Mouse (Mus musculus) forebrain, embryonic 12.5 days (tissue): Measurements from ENCODE around the gene Smco2. TPM values are rescaled to one million over a fixed set of nuclear protein-coding genes. Genes with fewer than 3 reads are reported as not detected.

ENCODE experiments used
- ATAC-seq: fragments of 200-750 bp; cut with Nextera tagmentation; 2 replicates; pipeline ENCODE4 v1.8.0; 2017; ENCODE audit warnings: moderate TSS enrichment; ENCODE audit not compliant: low FRiP score
- H3K27ac ChIP-seq: fragments of 300-500 bp; sonication (generic); 2 replicates; pipeline ENCODE4 v1.5.1; 2016; ENCODE audit warnings: mild to moderate bottlenecking
- H3K27me3 ChIP-seq: fragments of 300-500 bp; sonication (generic); 2 replicates; pipeline ENCODE4 v1.6.1; 2016; ENCODE audit warnings: mild to moderate bottlenecking
- H3K36me3 ChIP-seq: fragments of 300-500 bp; sonication (generic); replicated peaks from 2 replicates; pipeline ENCODE4 v1.6.1; 2016; ENCODE audit warnings: mild to moderate bottlenecking
- H3K4me1 ChIP-seq: fragments of 300-500 bp; sonication (generic); 2 replicates; pipeline ENCODE4 v1.6.1; 2016
- H3K4me2 ChIP-seq: fragments of 300-500 bp; sonication (generic); 2 replicates; pipeline ENCODE4 v1.6.1; 2016; ENCODE audit warnings: mild to moderate bottlenecking, moderate library complexity
- H3K4me3 ChIP-seq: fragments of 300-500 bp; sonication (generic); replicated peaks from 2 replicates; pipeline ENCODE4 v1.5.1; 2016; ENCODE audit warnings: mild to moderate bottlenecking
- H3K9ac ChIP-seq: fragments of 300-500 bp; sonication (generic); 2 replicates; pipeline ENCODE4 v1.6.1; 2016; ENCODE audit warnings: mild to moderate bottlenecking
- H3K9me3 ChIP-seq: fragments of 300-500 bp; sonication (generic); 2 replicates; pipeline ENCODE4 v1.6.1; 2016
- WGBS: fragments of 180-500 bp; shearing (Covaris S2); methylation state at CpG from one replicate; pipeline ENCODE4 v1.1.7; 2016; 5-methylcytosine and 5-hydroxymethylcytosine counted together
- polyA plus RNA-seq: library from polyadenylated mRNA; unstranded; fragments of >200 nt; fragmentation: Nextera tagmentation; extraction: Ambion mirVana; gene quantifications from 2 replicates; pipeline ENCODE4 v1.2.1, GENCODE M21; 2016

The Smco2 gene
- polyA plus RNA-seq, 1 experiment from 2014 or later = not detected

DNA sequence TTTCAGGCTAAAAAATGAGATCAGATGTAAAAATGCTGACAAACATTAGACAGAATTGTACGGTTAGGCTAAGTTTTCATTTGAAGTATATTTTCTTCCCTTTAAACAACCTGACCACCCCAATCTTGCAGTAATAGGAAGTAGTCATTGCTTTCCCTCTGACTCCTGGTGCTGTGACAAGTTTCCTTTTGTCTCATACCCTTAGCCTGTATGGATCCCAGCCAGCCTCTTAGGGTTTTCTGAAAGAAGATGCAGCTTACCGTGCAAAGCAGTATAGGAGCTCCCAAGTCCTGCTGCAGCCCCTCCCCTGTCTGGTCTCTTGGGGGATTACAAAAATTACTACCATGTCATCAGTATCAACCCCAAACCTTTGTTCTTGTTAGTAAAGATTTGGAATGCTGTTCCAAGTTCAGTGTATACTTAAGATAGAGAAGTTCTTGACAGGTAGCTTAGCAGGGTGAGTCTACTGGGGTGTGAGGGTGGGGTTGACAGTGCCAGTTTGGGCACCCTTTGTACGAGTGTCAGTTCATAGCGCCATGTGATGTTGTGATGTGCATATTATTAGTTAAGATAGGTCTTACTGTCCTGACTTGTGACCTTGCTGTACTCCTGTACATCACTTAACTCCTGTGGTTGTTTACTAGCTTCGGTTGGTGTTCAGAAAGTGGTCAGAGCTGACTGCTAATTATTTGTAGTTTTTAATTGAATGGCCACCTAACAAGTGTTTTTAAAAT, 57.3 kb downstream of the Smco2 start:
- Histone ChIP-seq H3K9ac (no peak overlapping the region), H3K9me3 (no peaks in the 10 kb centered on the region), H3K36me3 (no peaks in the 10 kb centered on the region), H3K27me3 (no peaks in the 10 kb centered on the region), H3K4me3 (no peak overlapping the region), H3K4me2 (no peak overlapping the region), H3K27ac (no peak overlapping the region), H3K4me1 (no peaks in the 10 kb centered on the region)
- no peak for ATAC-seq
- 80% methylated on average over 5 of the region's 5 CpGs for WGBS

DNA sequence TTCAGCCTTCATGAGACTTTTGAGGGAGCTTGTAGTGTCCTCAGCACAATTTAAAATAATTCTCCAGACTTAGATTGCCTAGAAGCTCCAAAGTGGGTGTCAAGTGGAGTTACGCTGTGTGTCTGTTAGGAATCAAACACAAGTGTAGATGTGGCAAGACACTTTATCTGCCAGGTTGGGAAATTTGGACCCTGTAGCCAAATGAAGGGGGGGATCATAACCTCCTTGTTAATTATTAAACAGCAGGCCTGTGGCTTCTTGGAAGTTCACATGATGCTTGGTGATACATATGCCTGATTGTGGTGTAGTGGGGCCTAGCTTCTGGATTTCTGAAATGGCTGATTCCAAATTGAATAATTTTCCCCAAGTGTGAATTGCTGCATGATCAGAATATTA, 57.9 kb downstream of the Smco2 start:
- Histone ChIP-seq H3K27me3 (no peaks in the 10 kb centered on the region), H3K4me2 (no peak overlapping the region), H3K9ac (no peak overlapping the region), H3K9me3 (no peaks in the 10 kb centered on the region), H3K4me3 (no peak overlapping the region), H3K36me3 (no peaks in the 10 kb centered on the region), H3K27ac (no peak overlapping the region), H3K4me1 (peaks cover under 1% of the 10 kb centered on the region; the same call in 1 of the 2 replicates)
- ATAC-seq = no peak
- WGBS = 100% methylated on average over 1 of the region's 1 CpGs

DNA sequence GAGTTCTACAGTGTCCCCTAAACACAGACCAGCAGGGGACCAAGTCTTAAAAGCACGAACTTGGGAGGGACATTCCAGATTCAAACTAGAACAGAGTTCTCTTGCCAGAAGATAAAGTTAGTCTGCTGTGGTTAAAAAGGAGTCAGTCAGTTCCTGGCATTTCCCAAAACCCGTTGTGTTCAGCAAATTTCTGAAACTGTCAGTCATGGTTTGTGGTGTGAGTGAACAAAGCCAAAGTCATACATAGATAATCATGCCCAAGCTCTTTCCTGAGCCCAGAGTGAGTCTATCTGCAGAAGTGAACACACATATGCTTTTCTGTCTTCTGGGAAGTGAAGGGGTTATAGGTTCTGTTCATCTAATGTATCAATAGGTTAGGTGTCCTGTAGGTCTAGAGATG, 58.9 kb downstream of the Smco2 start:
- no peak for ATAC-seq
- H3K4me1 ChIP-seq = peaks cover 8% of the 10 kb centered on the region
- no peak overlapping the region for H3K9ac ChIP-seq
- no peaks in the 10 kb centered on the region for H3K36me3 ChIP-seq
- H3K9me3 ChIP-seq = no peaks in the 10 kb centered on the region
- no peak overlapping the region for H3K4me3 ChIP-seq
- H3K4me2 ChIP-seq = no peak overlapping the region
- H3K27me3 ChIP-seq = no peaks in the 10 kb centered on the region
- WGBS = 74% methylated on average over 2 of the region's 2 CpGs
- H3K27ac ChIP-seq = no peak overlapping the region

DNA sequence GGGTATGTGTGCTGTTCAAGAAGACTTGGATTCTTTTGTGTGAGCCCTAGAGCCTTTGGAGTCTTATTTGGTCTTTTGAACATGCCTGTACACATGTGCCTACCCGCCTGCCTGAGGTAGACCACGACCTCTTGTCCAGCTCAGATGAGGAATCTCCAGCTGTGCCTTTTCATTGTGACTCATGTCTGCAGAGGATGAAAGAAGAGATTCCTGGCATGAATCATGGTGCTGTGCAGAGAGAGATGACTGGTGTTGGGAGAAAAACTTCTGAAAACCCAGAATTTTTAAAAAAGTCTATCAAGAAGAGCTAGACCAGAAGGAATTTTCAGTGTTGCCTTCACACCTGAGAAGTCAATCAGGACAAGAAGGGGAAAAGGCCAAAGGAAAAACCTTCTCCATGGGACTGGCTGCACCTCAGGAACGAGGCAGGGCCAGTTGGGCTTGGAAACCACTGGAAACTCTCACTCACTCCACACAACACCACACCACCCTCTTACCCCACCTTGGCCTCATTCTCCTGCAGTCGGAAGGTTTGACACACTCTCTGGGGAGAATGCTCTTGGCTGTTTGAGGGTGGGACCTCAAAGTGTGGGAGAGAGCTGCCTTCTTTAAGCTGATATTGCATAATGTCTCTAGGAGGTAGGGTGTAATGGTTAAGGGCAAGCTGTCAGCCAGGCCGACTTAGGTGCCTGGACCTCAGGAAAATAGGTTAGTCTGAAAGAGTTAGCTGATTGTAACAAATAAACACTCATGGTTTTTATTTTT, 60.0 kb downstream of the Smco2 start:
- H3K4me1 ChIP-seq = peaks cover 8% of the 10 kb centered on the region
- no peak for ATAC-seq
- no peak overlapping the region for H3K27ac ChIP-seq
- no peak overlapping the region for H3K4me3 ChIP-seq
- H3K27me3 ChIP-seq = no peaks in the 10 kb centered on the region
- H3K9me3 ChIP-seq = no peaks in the 10 kb centered on the region
- H3K4me2 ChIP-seq = no peak overlapping the region
- no peak overlapping the region for H3K9ac ChIP-seq
- 85% methylated on average over 5 of the region's 5 CpGs for WGBS
- no peaks in the 10 kb centered on the region for H3K36me3 ChIP-seq

DNA sequence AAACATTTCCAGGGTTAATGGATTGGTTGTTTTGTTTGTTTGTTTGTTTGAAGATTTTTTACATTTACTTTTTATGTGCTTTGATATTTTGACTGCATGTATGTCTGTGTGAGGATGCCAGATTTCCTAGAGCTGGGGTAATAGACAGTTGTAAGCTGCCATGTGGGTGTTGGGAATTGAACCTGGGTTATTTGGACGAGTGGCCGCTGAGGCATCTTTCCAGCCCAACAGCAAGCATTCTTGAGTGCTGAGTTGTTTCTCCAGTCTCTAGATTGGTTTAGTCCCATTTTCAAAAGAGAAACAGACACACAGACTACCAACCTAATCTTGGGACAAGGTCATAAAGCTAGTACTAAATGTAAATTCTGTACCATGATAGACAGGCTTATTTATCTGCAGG, 60.9 kb downstream of the Smco2 start:
- Histone ChIP-seq H3K4me1 (peaks cover 10% of the 10 kb centered on the region), H3K9ac (no peak overlapping the region), H3K27ac (no peak overlapping the region), H3K36me3 (no peaks in the 10 kb centered on the region), H3K9me3 (no peaks in the 10 kb centered on the region), H3K4me3 (no peak overlapping the region), H3K27me3 (no peaks in the 10 kb centered on the region), H3K4me2 (no peak overlapping the region)
- 89% methylated on average over 2 of the region's 2 CpGs for WGBS
- no peak for ATAC-seq

DNA sequence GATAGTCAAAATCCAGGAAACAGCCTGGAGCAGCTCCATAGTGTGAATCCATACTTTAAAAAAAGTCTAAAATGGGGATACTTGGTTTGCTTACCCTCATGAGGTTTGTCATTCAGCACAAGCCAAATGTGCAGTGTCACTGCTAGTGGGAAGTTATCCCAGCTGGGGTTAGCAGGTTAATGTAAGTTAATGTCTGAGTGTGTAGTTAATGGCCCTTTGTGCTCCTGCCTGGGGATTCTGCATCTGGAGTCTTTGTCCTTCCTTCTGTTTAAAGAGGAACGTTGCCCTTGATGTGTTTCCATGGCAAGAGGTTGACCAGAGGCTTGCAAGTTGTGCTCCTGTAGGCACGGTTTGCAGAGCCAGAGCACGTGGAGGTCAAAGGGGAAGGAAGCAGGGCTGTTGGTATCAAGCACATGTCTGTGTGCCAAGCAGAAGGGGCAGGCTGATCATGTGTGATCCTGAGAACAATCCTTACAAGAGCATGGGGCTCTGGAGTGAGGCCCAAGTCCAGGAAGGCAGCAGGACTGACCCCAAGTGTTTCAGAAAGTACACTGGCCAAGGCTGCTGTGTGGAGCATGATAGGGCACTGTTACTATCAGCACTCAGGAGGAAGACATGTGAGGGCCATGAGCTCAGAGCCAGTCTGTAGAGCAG, 63.1 kb downstream of the Smco2 start:
- ATAC-seq = no peak
- 31% methylated on average over 3 of the region's 3 CpGs for WGBS
- no peaks in the 10 kb centered on the region for H3K36me3 ChIP-seq

DNA sequence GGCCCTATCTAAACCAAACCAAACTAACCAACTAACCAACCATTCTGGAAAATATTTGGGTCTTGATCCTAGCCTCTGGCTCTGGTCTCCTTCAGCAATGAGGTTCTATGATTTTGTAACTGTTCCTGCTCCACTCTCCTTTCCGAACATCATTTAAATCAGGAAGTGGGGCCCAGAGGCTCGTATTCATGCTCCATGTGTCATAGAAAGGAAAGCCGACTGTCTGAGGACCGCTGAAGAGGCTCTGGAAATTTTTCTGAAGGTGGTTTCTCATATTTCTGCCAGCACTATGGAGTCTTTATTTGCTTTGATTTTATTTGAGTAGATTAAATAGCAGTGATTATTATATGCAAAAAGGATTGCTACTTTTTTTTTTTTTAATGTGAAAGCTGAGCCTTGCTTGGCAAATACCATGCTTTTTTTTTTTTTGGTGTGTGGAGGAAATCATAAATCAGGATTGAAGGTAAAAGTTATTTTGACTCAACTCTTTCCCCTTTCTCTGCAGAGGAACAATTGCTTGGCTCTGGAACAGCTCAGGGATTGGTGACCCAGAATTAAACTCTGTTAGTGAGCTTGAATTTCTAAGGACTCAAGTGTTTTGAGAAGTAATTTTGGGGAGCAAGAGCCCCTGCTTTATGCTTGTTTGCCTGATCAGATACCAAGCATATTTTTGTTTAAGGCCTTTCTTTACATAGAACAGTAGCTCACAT, 63.7 kb downstream of the Smco2 start:
- H3K4me3 ChIP-seq = no peak overlapping the region
- H3K9ac ChIP-seq = no peak overlapping the region
- ATAC-seq = no peak
- H3K27me3 ChIP-seq = no peaks in the 10 kb centered on the region
- no peak overlapping the region for H3K4me2 ChIP-seq
- peaks cover 12% of the 10 kb centered on the region for H3K4me1 ChIP-seq
- WGBS = 69% methylated on average over 4 of the region's 4 CpGs
- no peaks in the 10 kb centered on the region for H3K9me3 ChIP-seq
- H3K27ac ChIP-seq = no peak overlapping the region
- no peaks in the 10 kb centered on the region for H3K36me3 ChIP-seq

More for the DNA sequence above, 63.1 kb downstream of the Smco2 start:
- Histone ChIP-seq H3K4me3 (no peak overlapping the region), H3K4me2 (no peak overlapping the region), H3K9ac (no peak overlapping the region), H3K27me3 (no peaks in the 10 kb centered on the region), H3K9me3 (no peaks in the 10 kb centered on the region), H3K4me1 (peaks cover 12% of the 10 kb centered on the region), H3K27ac (no peak overlapping the region)

DNA sequence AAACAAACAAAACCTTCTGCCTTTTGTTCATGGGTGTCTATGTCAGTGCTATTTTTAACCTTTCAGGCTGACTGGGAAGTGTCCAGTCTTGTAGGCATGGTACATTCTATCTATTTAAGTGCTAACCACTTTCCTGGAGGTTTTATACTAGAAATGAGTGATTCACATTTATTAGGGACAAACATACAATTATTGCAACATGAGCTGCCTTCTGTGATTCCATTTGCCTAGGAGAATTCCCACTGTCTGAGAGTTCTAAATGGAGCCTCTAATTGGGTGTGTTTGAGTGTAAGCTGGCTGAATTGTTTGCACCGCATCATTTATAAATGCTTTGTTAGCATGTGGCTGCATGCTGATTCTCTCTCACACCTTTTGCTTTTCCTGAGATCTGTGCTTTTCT, 65.9 kb downstream of the Smco2 start:
- no peak for ATAC-seq
- Histone ChIP-seq H3K36me3 (no peaks in the 10 kb centered on the region), H3K4me3 (no peak overlapping the region), H3K4me2 (no peak overlapping the region), H3K4me1 (peaks cover 12% of the 10 kb centered on the region), H3K27ac (no peak overlapping the region), H3K27me3 (no peaks in the 10 kb centered on the region), H3K9ac (no peak overlapping the region), H3K9me3 (no peaks in the 10 kb centered on the region)
- WGBS = 57% methylated on average over 1 of the region's 1 CpGs

DNA sequence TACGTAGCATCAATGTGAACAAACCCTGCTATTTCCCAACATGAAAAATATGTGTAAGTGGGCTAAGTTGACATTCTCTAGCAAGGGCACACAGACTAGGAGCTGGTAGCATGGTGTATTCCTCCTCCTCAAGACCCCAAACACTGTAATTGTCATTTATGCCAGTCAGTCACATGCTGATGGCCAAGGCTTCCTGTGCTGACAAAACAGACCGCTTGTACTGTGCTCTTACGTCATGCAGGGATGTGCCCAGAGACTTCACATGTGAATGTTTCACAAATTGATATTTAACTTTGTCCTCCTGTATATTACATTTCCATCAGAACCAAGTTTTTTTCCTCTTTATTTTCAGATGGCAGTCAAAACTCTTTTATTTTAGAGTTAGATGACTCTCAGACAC, 67.5 kb downstream of the Smco2 start:
- Histone ChIP-seq H3K4me3 (no peak overlapping the region), H3K27ac (no peak overlapping the region), H3K4me1 (peaks cover 12% of the 10 kb centered on the region), H3K27me3 (no peaks in the 10 kb centered on the region), H3K9me3 (no peaks in the 10 kb centered on the region), H3K36me3 (no peaks in the 10 kb centered on the region), H3K9ac (no peak overlapping the region), H3K4me2 (no peak overlapping the region)
- no peak for ATAC-seq
- WGBS = 89% methylated on average over 3 of the region's 3 CpGs

DNA sequence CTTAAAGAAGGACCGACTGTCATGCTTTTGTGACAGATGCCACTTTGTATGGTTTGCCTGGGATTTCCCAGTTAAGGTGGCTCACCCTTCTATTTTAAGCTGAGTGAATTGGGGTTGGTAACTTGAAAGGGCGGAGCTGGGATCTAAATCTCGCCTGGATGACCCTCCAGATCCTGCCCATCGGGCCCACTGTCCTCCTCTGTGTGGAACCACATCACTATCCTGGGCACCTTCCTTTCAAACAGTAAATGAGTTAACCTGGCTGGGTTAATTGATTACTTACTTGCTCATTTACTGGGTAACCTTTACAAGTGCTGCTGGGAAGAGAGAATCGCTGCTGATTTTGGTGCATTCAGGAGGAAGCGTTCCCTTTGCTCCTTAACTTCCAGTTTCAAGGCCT, 68.4 kb downstream of the Smco2 start:
- Histone ChIP-seq H3K4me3 (no peak overlapping the region), H3K4me1 (peaks cover 6% of the 10 kb centered on the region), H3K27ac (no peak overlapping the region), H3K27me3 (no peaks in the 10 kb centered on the region), H3K9ac (no peak overlapping the region), H3K4me2 (no peak overlapping the region), H3K9me3 (no peaks in the 10 kb centered on the region), H3K36me3 (no peaks in the 10 kb centered on the region)
- 86% methylated on average over 6 of the region's 6 CpGs for WGBS
- ATAC-seq = no peak
